In the genomic region with DNA sequence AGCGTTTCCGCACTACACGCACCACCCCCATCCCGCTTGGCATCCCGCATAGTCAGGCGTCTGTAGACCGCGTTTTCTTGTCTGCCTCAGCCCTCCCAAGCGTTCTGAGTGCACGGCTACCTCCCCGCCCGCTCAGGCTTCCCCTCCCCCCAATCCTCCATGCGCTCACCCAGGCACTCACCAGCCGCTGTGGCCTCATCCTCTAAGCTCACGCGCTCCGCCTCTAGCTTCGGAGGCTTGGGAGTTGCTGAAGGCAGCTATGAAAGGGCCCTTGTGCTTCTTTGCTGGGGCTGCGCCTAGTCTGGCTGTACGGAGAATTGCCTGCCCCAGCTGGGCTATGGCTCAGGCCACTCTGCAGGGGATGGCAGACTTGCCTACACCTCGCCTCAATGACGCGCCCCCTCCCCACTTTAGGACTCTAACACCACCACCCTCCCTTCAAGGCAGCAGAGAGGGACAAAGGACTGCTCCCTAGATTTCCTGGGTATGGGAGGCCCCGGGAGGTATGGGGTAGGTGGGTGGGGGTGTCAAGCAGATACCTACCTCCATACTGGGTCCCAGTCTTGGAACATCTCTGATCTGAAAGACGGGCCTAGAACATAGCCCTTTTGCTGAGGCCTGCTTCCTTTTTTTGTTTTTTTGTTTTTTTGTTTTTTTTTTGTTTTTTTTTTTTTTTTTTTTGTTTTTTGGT, we compare ENCODE assay signal across 7 mouse cellular contexts. TPM values are rescaled to one million over a fixed set of nuclear protein-coding genes. Genes with fewer than 3 reads are reported as not detected.
A peak's percentile ranks its signal among the peaks of the same experiment; 100 is the strongest.
DNase-seq lines count a peak whose midpoint lies in the region; ATAC-seq and TF ChIP-seq lines count a peak whose summit lies in the region.

No protein-coding gene starts in this region.

- H3K4me2 ChIP-seq in intestine, postnatal 0 days (replicated peaks; ENCODE audit: low read depth): peak overlapping the region; percentile 66
- H3K4me2 ChIP-seq in midbrain, embryonic 13.5 days (replicated peaks): peak overlapping the region; percentile 55

- H3K27me3 ChIP-seq in intestine, postnatal 0 days (replicated peaks; ENCODE audit: control insufficient read depth, insufficient read depth, low read length): no peaks in the 10 kb centered on the region
- no peaks in the 10 kb centered on the region for H3K27me3 ChIP-seq in midbrain, embryonic 13.5 days

- intact Hi-C loops in left cerebral cortex, postnatal 36 days (cut with DNase I): no loop called here

- peak; percentile 48 to 72 for DNase-seq in adrenal gland, postnatal 36 days
- DNase-seq in cerebellum, adult 9-10 months: peak; percentile 69
- DNase-seq in forelimb bud, embryonic 11.5 days (ENCODE audit: low read depth, low spot score): peak; percentile 74
- DNase-seq in left cerebral cortex, postnatal 36 days (ENCODE audit: low spot score in 2 of 2): peak; percentile 82 to 84
- no peak for DNase-seq in spleen, adult 12 weeks (ENCODE audit: low spot score)

- H3K9me3 ChIP-seq in intestine, postnatal 0 days (ENCODE audit: control insufficient read depth): no peaks in the 10 kb centered on the region
- H3K9me3 ChIP-seq in midbrain, embryonic 13.5 days: no peaks in the 10 kb centered on the region

- H3K4me3 ChIP-seq in intestine, postnatal 0 days (ENCODE audit: low read depth, low read length): peak overlapping the region; percentile 22
- H3K4me3 ChIP-seq in midbrain, embryonic 13.5 days (replicated peaks): peak overlapping the region; percentile 36

- WGBS in intestine, postnatal 0 days: 11% methylated on average over 25 of the region's 25 CpGs
- 2% methylated on average over 25 of the region's 25 CpGs for WGBS in midbrain, embryonic 13.5 days

- peak overlapping the region; percentile 18; the same call in 1 of the 2 replicates for H3K9ac ChIP-seq in intestine, postnatal 0 days (ENCODE audit: low read depth, low read length)
- peak overlapping the region; percentile 72 for H3K9ac ChIP-seq in midbrain, embryonic 13.5 days (replicated peaks)

- TF ChIP-seq CTCF in intestine, postnatal 0 days (IDR thresholded peaks at IDR 0.05; ENCODE audit: low read depth): peak; percentile 22; the same call in 1 of the 2 replicates

- peak; percentile 60 for ATAC-seq in intestine, postnatal 0 days
- ATAC-seq in midbrain, embryonic 13.5 days: peak; percentile 94

- H3K27ac ChIP-seq in intestine, postnatal 0 days (ENCODE audit: low read depth, low read length): no peak overlapping the region
- H3K27ac ChIP-seq in midbrain, embryonic 13.5 days: peak overlapping the region; percentile 92

- H3K36me3 ChIP-seq in intestine, postnatal 0 days (ENCODE audit: control insufficient read depth, insufficient read depth): 0 out of 2 replicates have a peak, but pooled peaks cover 5% of the 10 kb centered on the region
- peaks cover 19% of the 10 kb centered on the region for H3K36me3 ChIP-seq in midbrain, embryonic 13.5 days

- H3K4me1 ChIP-seq in intestine, postnatal 0 days (replicated peaks; ENCODE audit: control insufficient read depth, insufficient read depth, low read length): peaks cover 11% of the 10 kb centered on the region
- peaks cover 15% of the 10 kb centered on the region for H3K4me1 ChIP-seq in midbrain, embryonic 13.5 days (replicated peaks)

RNA-seq across cellular contexts. Expression of a gene that starts 2.4 kb away (rescaled TPM):
- under 1 TPM in 1 of 2 experiments, not detected in 1; 0.30 TPM for total RNA-seq in adrenal gland, postnatal 36 days (2021)
- 1.9 and 2.1 TPM in 2 replicates for polyA plus RNA-seq in intestine, postnatal 0 days (2015; fragmentation: Nextera tagmentation; extraction: Ambion mirVana)
- total RNA-seq in left cerebral cortex, postnatal 36 days (2021): under 1 TPM; 0.93 to 0.94 TPM
- polyA plus RNA-seq in midbrain, embryonic 13.5 days (2015; fragmentation: Nextera tagmentation; extraction: Ambion mirVana): 1.7 and 2.6 TPM in 2 replicates

RNA-seq across cellular contexts. Expression of a gene that starts 8.3 kb away (rescaled TPM):
- 10 to 100 TPM; 17.4 to 18.7 TPM for total RNA-seq in adrenal gland, postnatal 36 days (2021)
- 10.3 and 13.6 TPM in 2 replicates for polyA plus RNA-seq in intestine, postnatal 0 days (2015; fragmentation: Nextera tagmentation; extraction: Ambion mirVana)
- total RNA-seq in left cerebral cortex, postnatal 36 days (2021): 10 to 100 TPM; 40.5 to 57.7 TPM
- polyA plus RNA-seq in midbrain, embryonic 13.5 days (2015; fragmentation: Nextera tagmentation; extraction: Ambion mirVana): 23.7 and 26.6 TPM in 2 replicates

RNA-seq across cellular contexts. Expression of a gene that starts 14.4 kb away (rescaled TPM):
- 10 to 100 TPM; 45.8 to 47.5 TPM for total RNA-seq in adrenal gland, postnatal 36 days (2021)
- polyA plus RNA-seq in intestine, postnatal 0 days (2015; fragmentation: Nextera tagmentation; extraction: Ambion mirVana): 14.8 and 14.9 TPM in 2 replicates
- 10 to 100 TPM; 16.4 to 23.8 TPM for total RNA-seq in left cerebral cortex, postnatal 36 days (2021)
- polyA plus RNA-seq in midbrain, embryonic 13.5 days (2015; fragmentation: Nextera tagmentation; extraction: Ambion mirVana): 4.0 and 5.3 TPM in 2 replicates

RNA-seq across cellular contexts. Expression of a gene that starts 17.6 kb away (rescaled TPM):
- total RNA-seq in adrenal gland, postnatal 36 days (2021): 10 to 100 TPM; 14.0 to 16.0 TPM
- polyA plus RNA-seq in intestine, postnatal 0 days (2015; fragmentation: Nextera tagmentation; extraction: Ambion mirVana): 4.8 and 5.8 TPM in 2 replicates
- 10 to 100 TPM; 13.8 to 18.8 TPM for total RNA-seq in left cerebral cortex, postnatal 36 days (2021)
- polyA plus RNA-seq in midbrain, embryonic 13.5 days (2015; fragmentation: Nextera tagmentation; extraction: Ambion mirVana): 10.6 and 10.7 TPM in 2 replicates

RNA-seq across cellular contexts. Expression of a gene that starts 48.2 kb away (rescaled TPM):
- 10 to 100 TPM; 21.2 to 31.3 TPM for total RNA-seq in adrenal gland, postnatal 36 days (2021)
- 19.4 and 19.5 TPM in 2 replicates for polyA plus RNA-seq in intestine, postnatal 0 days (2015; fragmentation: Nextera tagmentation; extraction: Ambion mirVana)
- total RNA-seq in left cerebral cortex, postnatal 36 days (2021): 10 to 100 TPM; 40.7 to 41.4 TPM
- 23.7 and 23.8 TPM in 2 replicates for polyA plus RNA-seq in midbrain, embryonic 13.5 days (2015; fragmentation: Nextera tagmentation; extraction: Ambion mirVana)
